Mouse (Mus musculus) spleen, postnatal 10 days (tissue): ENCODE measurements around the gene Orai1.

ENCODE experiments used
- DNase-seq, 2 experiments: peaks; one replicate each; pipeline ENCODE4 v3.0.0; 2021 to 2022; ENCODE audit warnings: low spot score in 2 of 2

The Orai1 gene

GRCm38 (mm10) chr5:122994910-122995309, 20.0 kb upstream of the Orai1 start:
- no peak for DNase-seq

- DNase-seq, result no peak
Observed at GRCm38 (mm10) chr5:122997205-122998204, 17.4 kb upstream of the Orai1 start.

GRCm38 (mm10) chr5:123000901-123001300, 14.0 kb upstream of the Orai1 start:
- DNase-seq, result no peak

GRCm38 (mm10) chr5:123005716-123006592, 8.9 kb upstream of the Orai1 start:
- DNase-seq, result no peak

- DNase-seq, result no peak
Observed at GRCm38 (mm10) chr5:123008877-123009493, 5.9 kb upstream of the Orai1 start.

- DNase-seq, result no peak
Observed at GRCm38 (mm10) chr5:123009873-123010272, 5.0 kb upstream of the Orai1 start.

- DNase-seq, result peak in 1 of 2 experiments; percentile 42
Observed at GRCm38 (mm10) chr5:123010806-123011205, 4.1 kb upstream of the Orai1 start.

GRCm38 (mm10) chr5:123011705-123012104, 3.2 kb upstream of the Orai1 start:
- DNase-seq, result no peak

GRCm38 (mm10) chr5:123013599-123014315, 1.1 kb upstream of the Orai1 start:
- peak; percentile 43 to 79 for DNase-seq

GRCm38 (mm10) chr5:123015915-123016314, 1.0 kb downstream of the Orai1 start:
- DNase-seq, result no peak

- DNase-seq, result no peak
Observed at GRCm38 (mm10) chr5:123017504-123017903, 2.6 kb downstream of the Orai1 start.

- DNase-seq, result no peak
Observed at GRCm38 (mm10) chr5:123019336-123020016, 4.6 kb downstream of the Orai1 start.

- DNase-seq, result no peak
Observed at GRCm38 (mm10) chr5:123020426-123020825, 5.6 kb downstream of the Orai1 start.

GRCm38 (mm10) chr5:123021438-123021837, 6.6 kb downstream of the Orai1 start:
- DNase-seq, result no peak

- DNase-seq, result no peak
Observed at GRCm38 (mm10) chr5:123023049-123023448, 8.2 kb downstream of the Orai1 start.

GRCm38 (mm10) chr5:123024312-123024711, 9.4 kb downstream of the Orai1 start:
- DNase-seq, result no peak

GRCm38 (mm10) chr5:123024965-123025573, 10.2 kb downstream of the Orai1 start:
- peak in 1 of 2 experiments; percentile 59 for DNase-seq

- DNase-seq, result no peak
Observed at GRCm38 (mm10) chr5:123026414-123026813, 11.5 kb downstream of the Orai1 start.

GRCm38 (mm10) chr5:123027436-123027835, 12.6 kb downstream of the Orai1 start:
- DNase-seq, result no peak

- DNase-seq, result no peak
Observed at GRCm38 (mm10) chr5:123029729-123030128, 14.9 kb downstream of the Orai1 start.
